Mouse (Mus musculus) T-cell, adult 66 days (primary cell): ENCODE results near the gene Myadm. TPM values are rescaled to one million over a fixed set of nuclear protein-coding genes. Genes with fewer than 3 reads are reported as not detected.

Source experiments
- total RNA-seq, 2 experiments: library from RNA; stranded (reverse); gene quantifications; 3 replicates in 1 of 2; 4 replicates in 1 of 2; pipeline ENCODE4 v1.2.4; 2023

Myadm gene
- 1 to 10 TPM; 6.0 to 6.3 TPM for total RNA-seq

DNA sequence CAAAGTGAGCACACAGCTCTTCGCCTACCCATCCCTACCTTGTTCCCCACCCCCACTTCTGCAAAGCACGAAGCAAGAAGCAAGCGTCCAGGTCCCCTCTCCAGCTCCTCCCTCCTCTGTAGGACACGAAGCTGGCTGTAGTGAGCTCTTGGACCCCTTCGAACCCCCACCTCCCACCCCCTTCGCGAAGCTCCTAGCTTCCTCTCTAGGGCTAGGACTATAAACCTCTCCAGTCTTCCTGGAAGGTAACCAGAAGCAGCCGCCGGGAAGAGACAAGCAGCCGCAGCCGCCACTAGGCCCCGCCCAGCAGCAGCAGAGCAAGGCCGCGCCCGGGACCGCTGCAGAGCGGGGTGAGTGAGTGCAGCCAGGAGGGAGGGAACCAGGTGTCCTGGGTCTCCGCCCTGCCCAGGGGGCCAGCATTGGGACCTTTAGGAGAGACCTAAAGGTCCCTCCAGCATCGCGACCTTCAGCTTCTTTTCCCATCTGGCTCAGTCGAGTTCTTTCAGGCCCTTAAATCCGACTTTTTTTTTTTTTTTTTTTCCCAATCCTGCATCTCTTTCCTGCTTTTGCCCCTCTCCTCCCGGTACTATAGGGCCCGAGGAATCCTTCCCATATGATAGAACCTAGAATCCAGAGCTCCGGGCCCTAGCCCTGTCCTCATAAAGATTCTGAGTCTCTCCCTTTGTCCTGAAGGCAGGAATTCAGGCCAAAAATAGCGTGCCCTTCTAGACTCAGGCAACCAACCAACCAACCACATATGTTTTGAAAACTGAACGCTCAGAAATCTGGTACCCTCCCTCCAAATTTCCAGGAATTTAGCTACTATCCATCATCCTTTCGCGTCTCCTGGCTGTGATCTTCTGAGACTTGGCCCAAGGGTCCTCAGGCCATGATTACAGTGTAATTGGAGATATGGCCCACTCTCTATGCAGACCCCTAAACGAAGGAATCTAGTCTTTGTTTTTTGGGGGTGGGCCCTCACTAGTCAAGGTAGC lies at the start of gene Myadm, which contains the start of gene Prkcg:
Gene Myadm, plus strand, starts transcription at position 105 of the 995 bp plus-strand sequence.
Gene Prkcg, plus strand, starts transcription at position 204 of the 995 bp plus-strand sequence.

DNA sequence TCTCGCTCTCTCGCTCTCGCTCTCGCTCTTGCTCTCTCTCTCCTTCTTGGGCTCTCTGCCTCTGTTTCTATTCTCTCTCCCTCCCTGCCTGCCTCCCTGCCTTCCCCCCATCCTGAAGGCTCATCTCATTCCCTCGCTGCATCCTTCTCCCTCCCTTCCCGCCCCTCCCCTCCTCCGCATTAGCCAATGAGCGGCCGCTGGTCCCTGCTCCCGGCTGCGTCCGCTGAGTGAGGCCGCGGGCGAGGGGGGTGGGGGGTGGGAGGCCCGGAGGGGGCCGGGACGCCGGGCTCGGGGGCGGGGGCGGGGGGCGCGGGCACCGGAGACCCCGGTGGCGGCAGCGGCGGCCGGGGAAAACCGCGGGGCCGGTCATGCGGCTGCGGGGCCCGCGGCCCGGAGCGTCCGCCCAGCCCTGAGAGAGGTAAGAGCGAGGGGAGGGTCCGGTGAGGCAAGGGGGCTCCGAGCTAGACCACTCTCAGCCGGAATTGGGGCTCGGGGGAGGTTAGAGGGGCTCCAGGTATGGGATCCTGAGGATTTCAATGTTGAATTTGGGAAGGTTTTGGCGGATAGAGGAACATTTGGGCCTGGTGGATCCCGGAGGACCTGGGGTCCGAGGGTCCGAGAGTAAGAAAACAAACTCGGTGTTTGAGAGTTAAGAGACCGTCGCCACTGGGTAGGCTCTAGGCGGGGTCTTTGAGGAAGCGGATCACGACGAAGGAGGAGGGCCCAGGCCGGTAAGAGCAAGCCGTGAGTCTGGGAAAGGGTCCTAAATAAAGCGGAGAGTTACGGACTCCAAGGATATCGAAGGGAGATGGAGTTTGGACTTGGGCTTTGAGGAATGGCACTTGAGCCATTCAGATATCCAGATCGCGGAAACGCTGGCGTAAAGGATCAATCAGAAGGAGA lies 44.0 kb downstream of the Myadm start, which contains the start of gene Cacng7:
Gene Cacng7, plus strand, starts transcription at position 337 of the 903 bp plus-strand sequence.

Other genes starting within 250 kb of the Myadm start
- not detected for gene AU018091, start 119.9 kb upstream of the Myadm start, total RNA-seq
- not detected for gene Nlrp12, start 39.3 kb upstream of the Myadm start, total RNA-seq
- gene Prkcg, start 99 bp downstream of the Myadm start, total RNA-seq = 1 to 10 TPM in 1 of 2 experiments, under 1 TPM in 1; 0.41 to 1.3 TPM
- not detected for gene Cacng7, start 43.9 kb downstream of the Myadm start, total RNA-seq
- not detected for gene Cacng8, start 101.6 kb downstream of the Myadm start, total RNA-seq
- not detected for gene Cacng6, start 135.1 kb downstream of the Myadm start, total RNA-seq
- not detected for gene Tarm1, start 213.5 kb downstream of the Myadm start, total RNA-seq